ENCODE assay signal across 15 mouse cellular contexts in genomic region chr3:138185290-138185689, GRCm38 (mm10). TPM values are rescaled to one million over a fixed set of nuclear protein-coding genes. Genes with fewer than 3 reads are reported as not detected.
A peak's percentile ranks its signal among the peaks of the same experiment; 100 is the strongest.
DNase-seq lines count a peak whose midpoint lies in the region; ATAC-seq and TF ChIP-seq lines count a peak whose summit lies in the region.
"Had no signal": no experiment of that assay in that cellular context is flagged by ENCODE, and none has a peak within 500 bp of the region (broad histone marks: within the 10 kb centered on the region; RNA-seq: fewer than 3 reads in every experiment).

No protein-coding gene starts in this region.

- no peaks in the 10 kb centered on the region for H3K36me3 ChIP-seq in kidney, adult 2 months (ENCODE audit: control insufficient read depth, insufficient read depth, low read length)
- no peaks in the 10 kb centered on the region for H3K36me3 ChIP-seq in kidney, embryonic 16.5 days (ENCODE audit: insufficient read depth, low read length)
- no peaks in the 10 kb centered on the region for H3K36me3 ChIP-seq in CH12.LX (replicated peaks in 1 of 2; ENCODE audit: control insufficient read depth in 1 of 2, insufficient read depth in 1 of 2, low read length in 1 of 2)
- H3K36me3 ChIP-seq in lung, postnatal 0 days (ENCODE audit: insufficient read depth, low read length) = no peaks in the 10 kb centered on the region
- H3K36me3 ChIP-seq: embryonic facial prominence, embryonic 12.5 days; heart, embryonic 10.5 days; hindbrain, embryonic 13.5 days; midbrain, embryonic 13.5 days had no signal

- no peaks in the 10 kb centered on the region for H3K79me2 ChIP-seq in CH12.LX (replicated peaks; ENCODE audit: control insufficient read depth, extremely low read depth, insufficient read depth, poor library complexity, severe bottlenecking)

- no peak for TF ChIP-seq CTCF in kidney, adult 2 months (conservative IDR thresholded peaks at IDR 0.05; ENCODE audit: insufficient read depth, insufficient read length, low read depth, low read length)
- no peak for TF ChIP-seq CTCF in CH12.LX (conservative IDR thresholded peaks at IDR 0.05 in 1 of 2, IDR thresholded peaks at IDR 0.05 in 1 of 2; ENCODE audit: low read depth in 2 of 2, low read length in 2 of 2)
- no peak for TF ChIP-seq CTCF in lung, postnatal 0 days (IDR thresholded peaks at IDR 0.05)

- no peak overlapping the region for H3K4me2 ChIP-seq in kidney, embryonic 16.5 days (replicated peaks; ENCODE audit: low read depth, low read length)
- H3K4me2 ChIP-seq in CH12.LX (ENCODE audit: insufficient read depth, low read depth, poor library complexity, severe bottlenecking) = no peak overlapping the region
- no peak overlapping the region for H3K4me2 ChIP-seq in lung, postnatal 0 days (replicated peaks; ENCODE audit: low read depth, low read length)
- H3K4me2 ChIP-seq: embryonic facial prominence, embryonic 12.5 days; hindbrain, embryonic 13.5 days; midbrain, embryonic 13.5 days had no signal

- TF ChIP-seq POLR2A in kidney, adult 2 months (IDR thresholded peaks at IDR 0.05; ENCODE audit: low read depth, low read length) = no peak
- no peak for TF ChIP-seq POLR2A in CH12.LX (IDR thresholded peaks at IDR 0.05; ENCODE audit: low read depth, low read length)

- no peaks in the 10 kb centered on the region for H3K9me3 ChIP-seq in kidney, embryonic 16.5 days (ENCODE audit: low read length)
- H3K9me3 ChIP-seq in CH12.LX (replicated peaks; ENCODE audit: low read length) = no peaks in the 10 kb centered on the region
- no peaks in the 10 kb centered on the region for H3K9me3 ChIP-seq in lung, postnatal 0 days (ENCODE audit: low read length)
- H3K9me3 ChIP-seq: embryonic facial prominence, embryonic 12.5 days; heart, embryonic 10.5 days; hindbrain, embryonic 13.5 days; midbrain, embryonic 13.5 days had no signal

- H3K4me3 ChIP-seq in kidney, adult 2 months (ENCODE audit: insufficient read depth, low read depth, low read length) = no peak overlapping the region
- H3K4me3 ChIP-seq in kidney, embryonic 16.5 days (ENCODE audit: low read length) = no peak overlapping the region
- no peak overlapping the region for H3K4me3 ChIP-seq in CH12.LX (replicated peaks in 1 of 3; ENCODE audit: low read depth in 2 of 3, low read length in 2 of 3, poor library complexity in 1 of 3)
- no peak overlapping the region for H3K4me3 ChIP-seq in lung, postnatal 0 days (ENCODE audit: low read depth, low read length)
- H3K4me3 ChIP-seq: embryonic facial prominence, embryonic 12.5 days; heart, embryonic 10.5 days; hindbrain, embryonic 13.5 days; midbrain, embryonic 13.5 days had no signal

- H3K4me1 ChIP-seq in kidney, adult 2 months (ENCODE audit: control insufficient read depth, insufficient read depth, low read length) = no peaks in the 10 kb centered on the region
- no peaks in the 10 kb centered on the region for H3K4me1 ChIP-seq in kidney, embryonic 16.5 days (ENCODE audit: insufficient read depth, low read length)
- peaks cover 0 to 2% of the 10 kb centered on the region in 2 experiments; a peak in 1 of 4 replicates for H3K4me1 ChIP-seq in CH12.LX (ENCODE audit: control insufficient read depth in 1 of 2, insufficient read depth in 2 of 2)
- H3K4me1 ChIP-seq in lung, postnatal 0 days (ENCODE audit: insufficient read depth, low read depth, low read length) = no peaks in the 10 kb centered on the region
- H3K4me1 ChIP-seq: embryonic facial prominence, embryonic 12.5 days; heart, embryonic 10.5 days had no signal

- TF ChIP-seq EP300 in CH12.LX (IDR thresholded peaks at IDR 0.05; ENCODE audit: low read length) = no peak
- TF ChIP-seq EP300 in lung, postnatal 0 days (IDR thresholded peaks at IDR 0.05) = no peak

- no peaks in the 10 kb centered on the region for H3K27me3 ChIP-seq in kidney, adult 2 months (replicated peaks; ENCODE audit: control insufficient read depth, insufficient read depth, low read length)
- H3K27me3 ChIP-seq in kidney, embryonic 16.5 days (ENCODE audit: insufficient read depth, low read length) = no peaks in the 10 kb centered on the region
- no peaks in the 10 kb centered on the region for H3K27me3 ChIP-seq in CH12.LX (replicated peaks)
- no peaks in the 10 kb centered on the region for H3K27me3 ChIP-seq in lung, postnatal 0 days (replicated peaks; ENCODE audit: insufficient read depth, low read length)
- H3K27me3 ChIP-seq: embryonic facial prominence, embryonic 12.5 days; hindbrain, embryonic 13.5 days; midbrain, embryonic 13.5 days had no signal

- in situ Hi-C loops in CH12.LX (cut with MboI; ENCODE audit: low pct_ligation_motif_present, low pct_unique_long_range_greater_than_20kb, low sequenced_read_pairs) = no loop called here

- no peak overlapping the region for H3K9ac ChIP-seq in kidney, embryonic 16.5 days (replicated peaks; ENCODE audit: low read length)
- no peak overlapping the region for H3K9ac ChIP-seq in CH12.LX (ENCODE audit: insufficient read depth, low read depth)
- H3K9ac ChIP-seq in lung, postnatal 0 days (replicated peaks; ENCODE audit: low read depth) = no peak overlapping the region
- H3K9ac ChIP-seq: embryonic facial prominence, embryonic 12.5 days; hindbrain, embryonic 13.5 days; midbrain, embryonic 13.5 days had no signal

- no peak overlapping the region for H3K27ac ChIP-seq in kidney, adult 2 months (ENCODE audit: insufficient read depth, low read depth, low read length)
- no peak overlapping the region for H3K27ac ChIP-seq in kidney, embryonic 16.5 days (ENCODE audit: low read length)
- no peak overlapping the region for H3K27ac ChIP-seq in CH12.LX (ENCODE audit: insufficient read depth, low read depth)
- no peak overlapping the region for H3K27ac ChIP-seq in lung, postnatal 0 days (ENCODE audit: low read length)
- H3K27ac ChIP-seq: embryonic facial prominence, embryonic 12.5 days; heart, embryonic 10.5 days; midbrain, embryonic 13.5 days had no signal

- TF ChIP-seq RAD21 in CH12.LX (IDR thresholded peaks at IDR 0.05; ENCODE audit: low read depth, low read length) = no peak

- peak; percentile 32 for DNase-seq in kidney, adult 2 months
- DNase-seq in CH12.LX (ENCODE audit: extremely low read depth) = no peak
- DNase-seq in NIH3T3 (ENCODE audit: low read depth) = peak; percentile 19
- peak; percentile 16 for DNase-seq in lung, postnatal 0 days (ENCODE audit: low spot score)
- DNase-seq: left cerebral cortex, postnatal 4 days; thymus, postnatal 14 days had no signal

- WGBS in kidney, adult 2 months = 40% methylated on average over 4 of the region's 4 CpGs
- WGBS in kidney, embryonic 16.5 days = 54% methylated on average over 4 of the region's 4 CpGs
- 16% methylated on average over 4 of the region's 4 CpGs for WGBS in lung, postnatal 0 days

- ATAC-seq in kidney, embryonic 16.5 days (ENCODE audit: low FRiP score, low TSS enrichment) = no peak
- ATAC-seq in lung, postnatal 0 days = no peak
- ATAC-seq in frontal cortex, adult (ENCODE audit: low TSS enrichment) = no peak
- ATAC-seq in erythroid progenitor cell, adult 5-6 weeks (replicated peaks; ENCODE audit: low FRiP score, poor library complexity, severe bottlenecking) = no peak

- dilution Hi-C loops in CH12.LX (cut with MboI; ENCODE audit: extremely low pct_ligation_motif_present, extremely low pct_unique_long_range_greater_than_20kb, low sequenced_read_pairs) = no loop called here

TF ChIP-seq in CH12.LX, 34 proteins besides CTCF, POLR2A, EP300 and RAD21 (continues in another document):
- TF ChIP-seq ZKSCAN1 (IDR thresholded peaks at IDR 0.05; ENCODE audit: borderline replicate concordance, low read depth, low read length) (no peak), BHLHE40 (IDR thresholded peaks at IDR 0.05; ENCODE audit: low read depth, low read length) (peak; percentile 41; the same call in 1 of the 2 replicates)

RNA-seq across cellular contexts. Expression of gene 4930579F01Rik, which starts 8.3 kb away (rescaled TPM):
- polyA plus RNA-seq in kidney, adult 2 months (2012; rRNA removed) = 0.31 TPM in 1 of 2 replicates, not detected in the other
- polyA plus RNA-seq in kidney, embryonic 16.5 days (2015; fragmentation: Nextera tagmentation; extraction: Ambion mirVana) = 0.10 and 0.21 TPM in 2 replicates
- total RNA-seq in CH12.LX (2012; rRNA removed) (not detected in 2 replicates), CH12.LX (2014; rRNA removed) (not detected in 2 replicates)
- not detected in 2 replicates for polyA plus RNA-seq in CH12.LX (2012; ENCODE audit: insufficient read length, low read depth)
- not detected in 2 replicates for polyA plus RNA-seq in lung, postnatal 0 days (2015; fragmentation: Nextera tagmentation; extraction: Ambion mirVana)
- not detected in 2 replicates for total RNA-seq in erythroid progenitor cell, adult 5-6 weeks (2015; ENCODE audit: low replicate concordance)
- not detected in 2 replicates for total RNA-seq in erythroid progenitor cell, adult 5-6 weeks (2017; ENCODE audit: low replicate concordance)
- total RNA-seq: left cerebral cortex, postnatal 4 days had no signal
- polyA plus RNA-seq: heart, embryonic 10.5 days; liver, embryonic 16.5 days; midbrain, embryonic 13.5 days; neural tube, embryonic 11.5 days had no signal

RNA-seq across cellular contexts. Expression of gene Adh7, which starts 32.3 kb away (rescaled TPM):
- polyA plus RNA-seq in kidney, adult 2 months (2012; rRNA removed) = 0.25 and 0.29 TPM in 2 replicates
- 0.46 and 0.66 TPM in 2 replicates for polyA plus RNA-seq in kidney, embryonic 16.5 days (2015; fragmentation: Nextera tagmentation; extraction: Ambion mirVana)
- total RNA-seq in CH12.LX (2012; rRNA removed) (not detected in 2 replicates), CH12.LX (2014; rRNA removed) (not detected in 2 replicates)
- not detected in 2 replicates for polyA plus RNA-seq in CH12.LX (2012; ENCODE audit: insufficient read length, low read depth)
- 0.62 and 1.1 TPM in 2 replicates for polyA plus RNA-seq in lung, postnatal 0 days (2015; fragmentation: Nextera tagmentation; extraction: Ambion mirVana)
- not detected in 2 replicates for total RNA-seq in erythroid progenitor cell, adult 5-6 weeks (2015; ENCODE audit: low replicate concordance)
- total RNA-seq in erythroid progenitor cell, adult 5-6 weeks (2017; ENCODE audit: low replicate concordance) = not detected in 2 replicates

RNA-seq across cellular contexts. Expression of gene Mttp, which starts 40.5 kb away (rescaled TPM):
- polyA plus RNA-seq in kidney, adult 2 months (2012; rRNA removed) = 6.0 and 6.9 TPM in 2 replicates
- polyA plus RNA-seq in kidney, embryonic 16.5 days (2015; fragmentation: Nextera tagmentation; extraction: Ambion mirVana) = 7.6 and 8.1 TPM in 2 replicates
- total RNA-seq in CH12.LX (2012; rRNA removed) (4.0 and 4.5 TPM in 2 replicates), CH12.LX (2014; rRNA removed) (6.2 and 6.3 TPM in 2 replicates)
- polyA plus RNA-seq in CH12.LX (2012; ENCODE audit: insufficient read length, low read depth) = 5.9 and 6.0 TPM in 2 replicates
- 5.5 TPM in 2 replicates for polyA plus RNA-seq in lung, postnatal 0 days (2015; fragmentation: Nextera tagmentation; extraction: Ambion mirVana)
- total RNA-seq in erythroid progenitor cell, adult 5-6 weeks (2015; ENCODE audit: low replicate concordance) = 0.72 TPM in 1 of 2 replicates, not detected in the other
- total RNA-seq in erythroid progenitor cell, adult 5-6 weeks (2017; ENCODE audit: low replicate concordance) = 0.26 and 0.91 TPM in 2 replicates

RNA-seq across cellular contexts. Expression of gene Trmt10a, which starts 42.0 kb away (rescaled TPM):
- 1.5 and 2.0 TPM in 2 replicates for polyA plus RNA-seq in kidney, adult 2 months (2012; rRNA removed)
- polyA plus RNA-seq in kidney, embryonic 16.5 days (2015; fragmentation: Nextera tagmentation; extraction: Ambion mirVana) = 11.8 and 12.5 TPM in 2 replicates
- total RNA-seq in CH12.LX (2012; rRNA removed) (38.0 and 43.9 TPM in 2 replicates), CH12.LX (2014; rRNA removed) (31.6 and 33.1 TPM in 2 replicates)
- 65.7 and 90.4 TPM in 2 replicates for polyA plus RNA-seq in CH12.LX (2012; ENCODE audit: insufficient read length, low read depth)
- 6.1 and 6.4 TPM in 2 replicates for polyA plus RNA-seq in lung, postnatal 0 days (2015; fragmentation: Nextera tagmentation; extraction: Ambion mirVana)
- total RNA-seq in erythroid progenitor cell, adult 5-6 weeks (2015; ENCODE audit: low replicate concordance) = 8.0 and 8.3 TPM in 2 replicates
- total RNA-seq in erythroid progenitor cell, adult 5-6 weeks (2017; ENCODE audit: low replicate concordance) = 10.7 and 30.7 TPM in 2 replicates
